Mouse (Mus musculus): ENCODE measurements at regions not wholly inside any gene's neighbourhood (a gene's known extent, or its start where the extent isn't known, plus 50 kb on each side); places are given as distances from the start of the nearest gene placed in this dataset.

DNA sequence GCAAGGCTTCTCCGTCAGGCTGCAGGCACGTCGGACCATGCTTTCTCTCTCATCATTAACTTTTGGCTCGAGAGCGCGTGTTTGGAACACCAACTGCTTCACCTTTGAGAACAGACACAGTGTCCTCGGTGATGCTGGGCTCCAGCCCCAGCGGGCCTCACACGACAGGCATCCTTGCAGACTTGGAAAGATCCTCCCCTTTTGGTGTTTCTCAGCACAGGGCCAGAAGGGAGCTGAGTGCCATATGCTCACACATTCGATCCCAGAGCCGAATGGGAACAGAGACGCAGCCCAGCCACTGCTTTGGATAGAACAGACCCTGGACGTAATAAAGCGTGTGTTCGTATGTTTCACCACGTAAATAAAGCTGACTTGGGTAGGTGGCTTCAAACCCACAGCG lies 389.1 kb downstream of the Vrk1 start:
- DNase-seq (ENCODE audit: low spot score in 2 of 2), result no peak

DNA sequence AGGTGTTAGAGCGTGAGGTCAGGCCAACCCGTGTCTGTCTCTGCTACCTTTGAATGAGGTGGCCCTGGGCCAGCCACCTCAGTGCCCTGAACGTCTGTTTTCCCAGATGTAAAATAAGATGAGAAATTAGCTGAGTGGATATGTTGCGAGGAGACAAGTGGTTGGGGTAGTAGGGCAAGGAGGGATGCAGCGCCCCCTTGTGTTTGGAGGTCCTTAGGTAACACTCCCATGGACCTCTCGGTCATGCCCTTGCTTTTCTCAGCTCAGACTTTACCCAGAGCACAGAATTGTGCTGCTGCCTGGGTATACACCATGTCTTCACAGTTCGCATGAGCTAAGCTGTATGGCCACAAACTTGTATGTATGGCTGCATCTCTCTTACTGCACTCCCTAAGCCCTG lies 401.0 kb downstream of the Vrk1 start:
- no peak for DNase-seq (ENCODE audit: low spot score in 2 of 2)

GRCm38 (mm10) chr12:106426631-106427030 lies 416.6 kb downstream of the Vrk1 start:
- no peak for DNase-seq (ENCODE audit: low spot score in 2 of 2)

DNA sequence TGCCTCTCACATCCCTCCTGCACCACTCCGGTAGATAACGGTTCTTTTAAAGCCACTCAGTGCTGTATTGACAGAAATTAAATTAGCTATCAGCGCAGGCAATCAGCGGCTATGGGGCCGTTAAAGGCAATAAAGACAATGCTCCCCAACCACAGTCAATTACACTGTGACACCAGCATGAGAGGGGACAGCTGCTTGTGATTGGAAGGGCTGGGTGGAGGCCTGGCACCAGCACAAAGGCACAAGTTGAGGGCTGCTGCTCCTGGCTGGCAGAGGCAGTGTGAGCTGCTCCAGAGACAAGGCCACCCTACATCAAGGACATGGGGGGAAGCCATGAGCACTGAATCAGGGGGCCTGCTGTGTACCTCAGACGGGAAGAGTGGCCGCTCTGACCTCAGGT lies 420.0 kb downstream of the Vrk1 start:
- DNase-seq (ENCODE audit: low spot score in 2 of 2), result no peak

DNA sequence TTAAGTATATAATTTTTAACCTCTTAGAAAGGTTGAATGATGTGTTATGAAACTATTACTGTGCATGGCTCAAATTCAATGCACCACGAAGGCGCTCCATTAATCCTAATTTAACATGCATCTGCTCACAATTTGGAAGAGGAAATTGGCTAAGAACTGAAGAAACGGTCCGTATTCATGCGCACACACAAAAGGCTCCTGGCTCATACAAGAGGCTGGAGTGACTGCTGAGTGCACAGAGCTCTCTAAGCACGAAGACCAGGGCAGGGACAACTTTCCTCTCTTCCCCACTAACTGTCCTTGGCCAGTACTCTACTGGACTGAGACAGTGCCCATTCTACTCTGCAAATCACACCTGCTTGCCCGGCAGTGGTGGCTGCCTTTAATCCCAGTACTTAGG lies 435.1 kb downstream of the Vrk1 start:
- DNase-seq (ENCODE audit: low spot score in 2 of 2), result no peak

- DNase-seq (ENCODE audit: low spot score in 2 of 2), result no peak
Measured at GRCm38 (mm10) chr12:106445976-106446375, 435.9 kb downstream of the Vrk1 start.

DNA sequence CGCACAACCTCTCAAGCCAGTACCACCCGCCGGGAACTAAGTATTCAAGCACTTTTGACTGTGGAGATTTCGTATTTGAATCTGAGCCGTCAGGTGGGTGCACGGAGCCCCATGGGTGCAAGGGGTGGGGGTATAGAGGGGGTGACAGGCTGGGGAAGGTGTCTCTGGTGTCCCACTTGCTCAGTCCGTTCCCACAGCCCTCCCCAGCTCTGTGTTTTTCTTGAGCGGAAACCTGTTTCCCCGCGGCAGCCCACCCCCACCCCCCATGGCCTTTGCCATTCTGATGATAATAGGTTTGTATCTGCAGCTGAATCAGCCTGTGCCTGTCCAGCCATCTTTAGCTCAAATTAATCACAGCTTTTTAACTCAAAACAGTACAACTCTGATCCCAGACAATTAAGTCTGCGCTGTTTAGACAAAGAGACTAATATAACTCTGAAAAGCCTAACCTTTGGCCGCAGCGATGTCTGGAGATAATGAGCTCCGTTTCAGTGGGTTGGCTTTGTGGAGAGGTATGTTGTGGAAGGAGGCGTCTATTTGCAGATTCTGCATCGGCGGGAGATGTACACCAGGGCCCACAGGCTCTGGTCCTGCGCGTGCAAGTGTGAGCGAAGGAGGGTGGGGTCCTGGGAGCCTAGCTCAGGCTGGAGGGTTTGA lies 437.0 kb downstream of the Vrk1 start:
- no peak for DNase-seq (ENCODE audit: low spot score in 2 of 2)

DNA sequence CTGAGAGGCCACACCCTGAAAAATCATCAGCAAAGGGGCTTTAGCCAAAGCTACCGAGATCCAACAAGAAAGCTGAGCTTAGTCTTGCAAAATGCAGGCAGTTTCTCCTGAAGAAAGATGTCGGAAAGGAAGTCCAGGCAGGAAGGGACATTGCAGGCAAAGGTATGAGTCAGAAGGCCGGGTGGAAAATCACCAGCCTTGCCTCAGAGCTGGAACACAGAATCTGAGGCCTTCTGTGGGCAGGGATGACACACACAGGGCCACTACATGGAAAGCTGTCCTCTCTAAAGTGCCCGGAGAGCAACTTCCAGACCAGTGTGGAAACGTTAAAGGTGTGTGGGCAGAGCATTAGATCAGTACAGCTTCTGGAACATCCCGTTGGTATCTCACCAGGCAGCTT lies 438.5 kb downstream of the Vrk1 start:
- no peak for DNase-seq (ENCODE audit: low spot score in 2 of 2)

GRCm38 (mm10) chr12:106453491-106453890 lies 443.5 kb downstream of the Vrk1 start:
- no peak for DNase-seq (ENCODE audit: low spot score in 2 of 2)

DNA sequence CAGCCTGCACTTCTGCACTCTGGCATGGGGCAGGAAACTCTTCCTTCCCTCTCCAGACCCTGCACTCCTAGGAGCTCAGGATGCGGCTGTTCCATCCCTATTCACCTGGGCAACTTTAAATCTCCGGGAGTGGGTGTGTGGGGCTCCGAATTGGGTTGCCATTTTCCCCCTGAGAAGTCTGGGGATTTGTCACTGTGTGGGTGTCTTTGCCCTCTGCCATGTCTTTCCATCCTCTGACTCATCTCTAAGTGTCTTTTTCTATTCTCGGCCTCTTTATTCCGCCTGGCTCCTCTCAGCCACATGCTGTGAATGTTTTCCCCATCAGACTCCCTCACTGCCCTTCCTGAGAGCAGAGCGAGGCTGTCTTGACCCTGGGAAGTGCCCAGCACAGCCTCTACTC lies 448.2 kb downstream of the Vrk1 start:
- no peak for DNase-seq (ENCODE audit: low spot score in 2 of 2)

DNA sequence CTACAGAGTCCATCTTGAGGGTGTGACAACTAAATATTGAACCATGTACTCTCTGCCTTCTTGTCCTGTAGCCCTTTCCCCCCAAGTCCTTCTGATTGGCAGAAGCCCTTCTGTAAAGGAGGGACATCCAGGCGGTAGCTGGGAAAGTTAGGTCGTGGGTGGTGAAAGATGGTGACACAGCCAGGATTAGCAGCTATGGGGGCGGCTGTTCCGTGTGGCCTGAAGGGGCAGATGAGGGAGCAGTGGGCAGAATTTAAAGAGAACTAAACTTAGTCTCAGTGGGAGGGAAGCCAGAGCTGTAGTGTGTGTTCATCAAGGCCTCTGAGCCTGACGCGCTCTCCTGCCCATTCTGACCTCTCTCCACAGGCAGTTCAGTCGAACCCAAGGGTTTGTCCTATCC lies 450.6 kb downstream of the Vrk1 start:
- DNase-seq (ENCODE audit: low spot score in 2 of 2), result no peak

DNA sequence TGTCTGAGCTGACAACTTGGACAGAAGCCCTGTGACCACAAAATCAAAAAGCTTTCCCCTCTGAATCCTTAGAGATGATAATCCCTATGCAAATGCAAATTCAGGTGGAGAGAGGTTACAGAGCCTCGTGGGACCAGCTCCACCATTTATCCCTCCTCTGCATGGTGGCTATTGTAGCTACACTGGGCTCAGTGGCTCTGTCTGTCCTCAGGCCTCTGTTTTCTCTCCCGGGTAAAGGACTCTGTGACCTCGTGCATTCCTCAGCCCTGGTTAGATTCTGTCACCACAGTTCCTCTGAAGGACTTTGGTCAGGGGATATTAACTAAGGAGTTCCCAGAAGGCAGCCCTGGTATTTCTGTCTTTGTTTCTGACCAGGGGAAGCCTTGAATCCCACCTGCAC lies 452.3 kb downstream of the Vrk1 start:
- DNase-seq (ENCODE audit: low spot score in 2 of 2), result no peak

DNA sequence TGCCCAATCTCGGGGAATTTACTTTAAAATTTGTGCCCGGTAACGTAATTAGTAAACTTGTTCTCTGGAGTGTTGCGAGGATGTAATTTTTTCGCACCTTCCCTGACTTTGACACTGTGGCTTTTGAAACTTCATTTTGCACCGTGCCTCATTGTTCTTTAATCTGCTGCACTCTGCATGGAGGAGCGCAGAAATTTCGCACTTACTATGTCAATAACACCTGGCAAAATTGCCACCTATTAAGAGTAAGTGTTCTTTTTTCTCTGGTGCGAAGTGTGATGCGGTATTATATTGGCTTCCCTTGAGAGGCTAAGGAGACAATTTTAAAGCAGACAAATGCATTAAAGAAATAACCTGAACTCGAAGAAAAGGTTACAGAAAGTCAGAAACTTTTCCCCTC lies 454.7 kb downstream of the Vrk1 start:
- no peak for DNase-seq (ENCODE audit: low spot score in 2 of 2)

- DNase-seq (ENCODE audit: low spot score in 2 of 2), result no peak
Measured at GRCm38 (mm10) chr12:106468173-106468860, 458.3 kb downstream of the Vrk1 start.

- peak; percentile 29 to 48 for DNase-seq (ENCODE audit: low spot score in 2 of 2)
Measured at GRCm38 (mm10) chr12:106474501-106475165, 464.6 kb downstream of the Vrk1 start.

DNA sequence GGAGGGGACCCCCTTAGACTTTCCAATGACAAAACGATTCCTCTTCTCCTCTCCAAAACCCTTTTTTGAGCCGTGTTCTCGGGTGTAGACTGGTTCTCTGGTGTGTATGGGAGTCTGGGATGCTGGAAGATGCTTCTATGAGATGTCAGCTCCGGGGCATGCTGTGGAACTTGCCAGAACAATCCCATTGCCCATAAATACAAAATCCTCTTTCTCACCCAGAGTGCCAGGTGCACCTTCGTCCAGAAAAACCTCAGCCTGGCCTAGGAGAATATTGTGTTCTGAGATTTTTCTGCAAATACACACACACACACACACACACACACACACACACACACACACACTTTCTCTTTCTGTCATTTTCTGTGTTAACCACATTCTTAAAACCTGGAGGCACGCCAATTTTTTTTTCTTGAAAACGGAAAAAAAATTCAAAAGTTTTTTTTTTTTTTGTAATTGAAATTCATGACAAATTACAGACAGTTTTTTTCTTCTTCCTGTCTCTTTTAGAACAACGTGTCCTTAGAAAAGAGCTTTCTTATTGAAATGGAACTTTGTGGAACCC lies 465.5 kb downstream of the Vrk1 start:
- DNase-seq (ENCODE audit: low spot score in 2 of 2), result no peak

GRCm38 (mm10) chr12:106477040-106477665 lies 467.1 kb downstream of the Vrk1 start:
- DNase-seq (ENCODE audit: low spot score in 2 of 2), result no peak

- no peak for DNase-seq (ENCODE audit: low spot score in 2 of 2)
Measured at GRCm38 (mm10) chr12:106477731-106478130, 467.7 kb downstream of the Vrk1 start.

DNA sequence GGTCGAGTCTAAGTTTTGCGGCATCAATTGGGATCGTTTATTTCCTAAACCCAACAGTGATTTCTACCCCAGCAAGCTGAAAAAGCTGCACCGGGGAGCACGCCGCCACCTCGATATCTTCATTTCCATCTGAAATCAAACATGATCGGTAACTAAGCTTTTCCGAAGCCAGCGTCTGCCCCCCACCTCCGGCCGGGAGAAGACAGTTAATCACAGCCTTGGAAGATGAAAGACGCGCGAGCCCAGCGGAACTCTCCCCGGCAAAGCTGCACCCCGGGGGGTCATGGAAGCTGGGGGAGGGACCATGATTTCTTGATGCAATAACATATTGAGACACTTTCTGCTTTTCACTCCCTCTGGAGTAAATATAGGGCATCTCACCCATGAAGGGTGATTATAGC lies 468.4 kb downstream of the Vrk1 start:
- no peak for DNase-seq (ENCODE audit: low spot score in 2 of 2)

GRCm38 (mm10) chr12:106479067-106479877 lies 469.2 kb downstream of the Vrk1 start:
- DNase-seq (ENCODE audit: low spot score in 2 of 2), result no peak

DNA sequence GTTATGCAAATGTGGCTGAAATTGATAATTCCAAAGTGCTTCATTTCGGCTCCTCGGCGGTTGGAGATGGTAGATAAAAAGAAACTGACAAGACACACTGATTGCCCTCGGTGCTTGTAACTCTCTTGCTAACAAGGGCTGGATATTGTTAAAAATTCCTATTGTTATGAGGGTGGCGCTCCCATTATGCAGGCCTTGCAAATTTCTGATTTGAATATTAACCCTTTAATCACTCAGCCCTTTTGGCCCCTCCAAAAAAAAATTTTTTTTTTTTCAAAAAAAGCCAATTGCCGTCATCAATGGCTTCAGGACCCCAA lies 469.8 kb downstream of the Vrk1 start:
- no peak for DNase-seq (ENCODE audit: low spot score in 2 of 2)
